Mouse (Mus musculus) bone marrow, adult 2 months (tissue): ENCODE data around the gene Plcl2. TPM values are rescaled to one million over a fixed set of nuclear protein-coding genes. Genes with fewer than 3 reads are reported as not detected.

Source experiments
- H3K27ac ChIP-seq: fragments of 200-500 bp; 2 replicates; pipeline ENCODE4 v1.5.1; 2012; ENCODE audit warnings: low read depth, mild to moderate bottlenecking, control low read depth, inconsistent platforms, low read length; ENCODE audit not compliant: control insufficient read depth, poor library complexity, insufficient read depth
- H3K4me1 ChIP-seq: fragments of 200-500 bp; 2 replicates; pipeline ENCODE4 v1.6.1; 2011; ENCODE audit warnings: low read length; ENCODE audit not compliant: control insufficient read depth, insufficient read depth
- H3K4me3 ChIP-seq: fragments of 200-500 bp; replicated peaks from 2 replicates; pipeline ENCODE3; 2011; ENCODE audit warnings: mild to moderate bottlenecking, low read depth, low read length, control low read depth; ENCODE audit not compliant: control insufficient read depth
- CTCF ChIP-seq: fragments of 200-500 bp; IDR thresholded peaks from 2 replicates; pipeline ENCODE4 v1.5.1; 2011; ENCODE audit warnings: low read length, control low read depth; ENCODE audit not compliant: control insufficient read depth, insufficient read depth
- POLR2A ChIP-seq: fragments of 200-500 bp; IDR thresholded peaks from 2 replicates; pipeline ENCODE4 v1.6.1; 2011; ENCODE audit warnings: low read depth, mild to moderate bottlenecking, control low read depth, low read length, borderline replicate concordance; ENCODE audit not compliant: control insufficient read depth
- WGBS: fragments of 180-500 bp; shearing (Covaris S2); methylation state at CpG from one replicate; pipeline ENCODE4 v1.1.7; 2018; 5-methylcytosine and 5-hydroxymethylcytosine counted together
- polyA plus RNA-seq: library from polyadenylated mRNA; stranded (reverse); fragments of >200 nt; gene quantifications from 2 replicates; pipeline ENCODE4 v1.2.4, GENCODE M21; 2011; ENCODE audit warnings: low replicate concordance; ENCODE audit not compliant: missing spikeins, insufficient read depth, insufficient read length

The Plcl2 gene
- polyA plus RNA-seq, result 29.5 and 33.4 TPM in 2 replicates

DNA sequence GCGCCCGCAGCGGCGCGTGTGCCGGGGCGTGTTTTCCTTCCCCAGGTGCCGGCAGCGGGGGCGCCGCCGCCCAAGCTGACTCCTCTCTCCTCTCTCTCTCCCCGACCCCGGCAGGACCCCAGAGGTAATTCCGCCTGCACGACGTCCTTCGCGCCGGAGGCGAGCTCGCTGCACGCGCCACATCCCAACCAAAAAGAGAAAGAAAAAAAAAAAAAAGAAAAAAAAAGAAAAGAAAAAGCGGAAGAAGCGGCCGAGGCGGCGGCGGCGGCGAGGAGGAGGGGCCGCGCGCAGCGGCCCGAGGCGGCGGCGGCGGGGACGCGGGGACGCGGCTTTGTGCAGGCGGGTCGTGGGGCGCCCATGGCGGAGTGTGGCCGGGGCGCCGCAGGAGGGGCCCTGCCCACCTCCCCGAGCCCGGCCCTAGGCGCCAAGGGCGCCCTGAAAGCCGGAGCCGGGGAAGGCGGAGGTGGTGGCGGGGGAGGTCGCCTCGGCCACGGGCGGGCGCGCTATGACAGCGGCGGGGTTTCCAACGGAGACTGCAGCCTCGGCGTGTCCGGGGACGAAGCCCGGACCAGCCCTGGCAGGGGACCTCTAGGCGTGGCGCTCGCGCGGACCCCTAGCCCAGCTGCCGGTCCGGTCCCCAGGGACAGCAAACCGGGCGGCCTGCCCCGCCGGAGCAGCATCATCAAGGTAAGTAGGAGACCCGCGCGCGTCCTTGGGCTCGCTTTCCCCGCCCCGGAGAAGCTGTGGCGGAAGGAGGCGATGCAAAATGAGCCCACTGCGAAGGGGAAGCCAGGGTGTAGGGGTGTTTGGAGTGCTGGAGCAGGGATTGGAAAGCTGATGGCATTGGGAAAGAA lies at the start of gene Plcl2:
Plcl2 (plus strand) TSS at position 153 of the 854 bp plus-strand sequence.
- peaks cover 6% of the 10 kb centered on the region for H3K4me1 ChIP-seq
- H3K4me3 ChIP-seq, result peak within 1 kb of the TSS; percentile 69
- H3K27ac ChIP-seq, result peak within 1 kb of the TSS; percentile 95
- TF ChIP-seq CTCF, result no peak
- TF ChIP-seq POLR2A, result peak; percentile 50; the same call in 1 of the 2 replicates
- WGBS, result under 1% methylated on average over 87 of the region's 95 CpGs

DNA sequence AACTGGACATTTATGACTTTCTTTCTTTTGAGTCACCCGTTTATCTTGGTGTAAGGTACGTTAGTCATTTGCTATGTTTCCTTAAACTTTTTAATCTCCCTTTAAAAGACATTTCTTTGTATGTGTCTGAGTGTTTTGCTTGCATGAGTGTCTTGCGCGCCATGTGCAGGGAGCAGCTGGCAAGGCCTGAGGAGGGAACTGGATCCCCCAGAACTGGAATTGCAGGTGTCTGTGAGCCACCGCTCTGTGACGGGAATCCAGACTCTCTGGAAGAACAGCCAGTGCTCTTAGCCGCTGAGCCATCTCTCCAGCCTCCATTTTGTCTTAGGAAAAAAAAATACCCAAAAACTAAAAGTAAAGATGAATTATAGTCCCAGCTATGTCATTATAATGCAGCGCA lies 48.9 kb upstream of the Plcl2 start:
- no peak overlapping the region for H3K4me3 ChIP-seq
- H3K27ac ChIP-seq, result no peak overlapping the region
- peaks cover 2% of the 10 kb centered on the region; the same call in 1 of the 2 replicates for H3K4me1 ChIP-seq
- no peak for TF ChIP-seq CTCF
- TF ChIP-seq POLR2A, result no peak
- WGBS, result 90% methylated on average over 8 of the region's 8 CpGs

DNA sequence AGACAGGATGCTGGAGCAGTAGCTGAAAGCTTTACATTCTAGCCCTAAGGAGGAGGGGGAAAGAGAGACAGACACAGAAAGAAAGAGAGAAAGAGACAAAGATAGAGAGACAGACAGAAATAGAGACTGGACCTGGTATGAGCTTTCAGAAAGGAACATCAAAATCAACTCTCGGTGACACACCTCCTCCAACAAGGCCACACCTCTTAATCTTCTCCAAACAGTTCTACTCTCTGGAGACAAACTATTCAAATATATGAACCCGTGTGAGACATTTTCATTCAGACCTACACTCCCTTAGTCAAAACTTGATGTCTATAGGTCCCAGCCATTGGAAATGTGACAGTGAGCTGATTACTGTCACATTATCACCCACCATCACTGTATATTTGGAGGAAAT lies 41.8 kb upstream of the Plcl2 start:
- H3K4me1 ChIP-seq, result no peaks in the 10 kb centered on the region; the same call in none of the 2 replicates
- H3K4me3 ChIP-seq, result no peak overlapping the region
- 67% methylated on average over 2 of the region's 2 CpGs for WGBS
- TF ChIP-seq POLR2A (no peak), CTCF (no peak)
- H3K27ac ChIP-seq, result no peak overlapping the region

DNA sequence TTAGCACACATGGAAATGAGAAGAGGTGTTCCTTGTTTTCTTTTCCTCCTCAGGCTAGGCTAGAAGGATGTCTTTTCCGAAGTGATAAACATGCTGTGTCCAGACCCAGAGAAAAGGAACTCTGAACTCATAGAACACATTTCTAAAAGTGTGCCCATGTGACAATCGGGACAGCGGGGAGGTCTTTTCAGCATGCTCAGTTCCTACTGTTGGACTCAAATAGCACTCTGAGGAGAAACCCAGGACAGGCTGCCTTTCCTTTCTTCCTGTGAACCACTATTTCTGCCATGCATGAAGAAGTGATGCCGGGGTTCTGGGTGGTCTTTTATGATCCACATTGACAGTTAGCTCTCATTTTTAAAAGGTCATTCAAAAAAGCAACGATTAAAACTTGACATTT lies 40.1 kb upstream of the Plcl2 start:
- TF ChIP-seq CTCF, result no peak
- no peak for TF ChIP-seq POLR2A
- no peaks in the 10 kb centered on the region; the same call in none of the 2 replicates for H3K4me1 ChIP-seq
- no peak overlapping the region for H3K4me3 ChIP-seq
- H3K27ac ChIP-seq, result no peak overlapping the region
- WGBS, result 68% methylated on average over 5 of the region's 5 CpGs

DNA sequence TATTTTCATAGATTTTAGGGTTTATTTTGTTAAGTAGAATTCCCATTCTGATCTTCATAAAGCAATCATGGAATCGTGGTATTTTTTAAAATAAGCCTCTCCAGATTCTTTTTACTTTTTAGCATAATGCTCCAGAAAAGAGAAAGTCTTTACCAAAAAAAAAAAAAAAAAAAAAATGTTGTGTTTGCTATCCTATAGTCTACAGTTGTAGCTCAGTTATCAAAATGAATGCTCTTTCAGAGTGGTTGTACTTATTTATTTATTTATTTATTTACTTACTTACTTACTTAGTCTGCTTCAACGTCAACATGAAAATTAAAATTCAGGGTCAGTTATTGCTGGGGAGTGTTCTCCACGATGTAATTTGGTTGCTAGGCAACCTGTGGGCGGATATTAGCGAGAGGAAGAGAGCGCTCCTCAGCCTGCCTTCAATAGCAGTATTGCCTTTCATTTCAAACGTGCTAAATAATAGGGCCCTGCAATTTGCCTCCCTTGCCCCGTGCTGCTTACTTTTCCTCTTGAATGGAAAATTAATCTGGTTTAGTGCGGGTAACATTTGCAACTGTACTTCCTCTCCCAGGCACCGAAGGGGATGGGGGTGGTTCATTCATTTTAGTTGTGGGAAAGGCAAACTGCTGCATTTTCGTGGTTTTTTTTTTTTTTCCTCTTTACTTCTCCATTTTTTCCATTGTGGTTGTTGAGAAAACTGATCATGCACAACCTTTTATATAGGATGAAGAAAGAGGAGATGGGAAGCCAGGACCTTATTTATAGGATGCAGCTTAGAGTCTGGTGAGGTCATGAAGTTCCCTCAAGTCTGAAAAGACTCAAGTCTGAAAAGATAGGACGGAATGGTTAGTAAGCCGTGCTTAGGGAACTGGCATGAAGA lies 39.4 kb upstream of the Plcl2 start:
- WGBS, result 3% methylated on average over 13 of the region's 13 CpGs

DNA sequence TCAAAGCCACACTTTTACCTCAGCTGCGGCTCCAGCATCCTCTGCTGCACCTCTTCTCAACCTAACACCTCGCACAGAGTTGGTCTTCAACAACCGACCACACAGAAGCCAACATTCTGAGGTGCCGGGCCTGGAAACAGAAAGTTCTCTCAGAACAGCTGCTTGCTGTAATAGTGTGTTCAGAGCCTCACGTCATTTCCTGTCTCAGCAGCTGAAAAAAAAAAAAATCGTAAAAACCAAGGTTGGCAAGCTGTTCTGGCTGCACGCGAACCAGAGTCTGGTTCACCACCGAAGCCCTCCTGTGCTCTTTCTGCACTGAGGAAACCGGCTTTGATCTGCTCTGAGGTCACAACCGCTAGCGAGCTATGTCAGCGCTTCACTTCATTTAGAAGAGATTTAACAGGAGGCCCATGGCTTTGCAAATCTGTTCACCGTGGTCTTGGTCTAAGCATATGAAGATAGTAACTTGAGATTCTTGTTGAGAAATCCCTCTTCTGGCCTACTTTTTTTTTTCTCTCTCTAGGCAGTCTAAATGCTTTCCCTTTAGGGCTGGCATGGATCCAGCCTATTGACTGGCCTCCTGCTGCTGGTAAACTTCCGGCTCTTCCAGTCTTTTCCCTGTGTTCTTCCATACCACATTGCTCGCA lies 38.6 kb upstream of the Plcl2 start:
- H3K4me1 ChIP-seq, result no peaks in the 10 kb centered on the region; the same call in none of the 2 replicates
- H3K27ac ChIP-seq, result peak overlapping the region; percentile 92
- WGBS, result 4% methylated on average over 16 of the region's 16 CpGs
- TF ChIP-seq POLR2A (no peak), CTCF (peak; percentile 6; the same call in 1 of the 2 replicates)
- peak overlapping the region; percentile 63 for H3K4me3 ChIP-seq

More for the DNA sequence above, 39.4 kb upstream of the Plcl2 start:
- peak overlapping the region; percentile 63 for H3K4me3 ChIP-seq
- no peaks in the 10 kb centered on the region; the same call in none of the 2 replicates for H3K4me1 ChIP-seq
- H3K27ac ChIP-seq, result peak overlapping the region; percentile 92
- no peak for TF ChIP-seq POLR2A
- no peak for TF ChIP-seq CTCF

DNA sequence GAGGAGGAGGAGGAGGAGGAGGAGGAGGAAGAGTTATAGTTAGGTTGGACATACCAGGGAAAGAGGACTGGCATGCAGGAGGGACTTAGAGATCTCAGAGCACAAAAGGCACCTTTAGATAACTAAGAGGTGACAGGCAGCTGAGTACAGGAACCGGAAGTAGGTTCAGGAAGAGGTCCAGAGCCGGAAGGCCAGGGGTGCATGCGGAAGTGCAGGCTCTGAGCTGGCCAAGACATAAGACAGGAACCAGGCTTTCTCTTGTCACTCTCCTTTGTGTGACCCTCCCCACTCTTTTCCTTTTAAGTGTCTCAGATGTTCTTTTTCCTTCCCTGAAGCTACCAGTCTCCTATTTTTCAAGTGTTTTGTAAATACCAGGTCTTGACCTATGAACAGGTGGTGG lies 38.0 kb upstream of the Plcl2 start:
- H3K4me1 ChIP-seq, result no peaks in the 10 kb centered on the region; the same call in none of the 2 replicates
- 5% methylated on average over 3 of the region's 3 CpGs for WGBS
- TF ChIP-seq CTCF (no peak), POLR2A (no peak)
- 0 out of 2 replicates have a peak overlapping the region, but pooled peaks have one; percentile 4 for H3K27ac ChIP-seq
- no peak overlapping the region for H3K4me3 ChIP-seq
